Mouse (Mus musculus) myocyte (in vitro differentiated cells): Measurements from ENCODE around the gene Pisd.

Source experiments
- CEBPB ChIP-seq: IDR thresholded peaks from 2 replicates; pipeline ENCODE4 v1.6.1; 2011; ENCODE audit warnings: mild to moderate bottlenecking, moderate library complexity; ENCODE audit not compliant: poor library complexity, insufficient read depth, severe bottlenecking
- MAX ChIP-seq: IDR thresholded peaks from one replicate; pipeline ENCODE4 v1.6.1; 2011; ENCODE audit warnings: low read depth, mild to moderate bottlenecking, control low read depth
- MYOD1 ChIP-seq, 3 experiments: IDR thresholded peaks; one replicate each; pipeline ENCODE4 v1.6.1; 2011; ENCODE audit warnings: control low read depth in 2 of 3, low read depth in 2 of 3, mild to moderate bottlenecking in 2 of 3, moderate library complexity in 1 of 3; ENCODE audit not compliant: insufficient read length in 2 of 3, control insufficient read depth in 1 of 3
- POLR2A ChIP-seq: IDR thresholded peaks from one replicate; pipeline ENCODE4 v1.6.1; 2011; ENCODE audit warnings: low read depth, mild to moderate bottlenecking, control low read depth, moderate library complexity; ENCODE audit not compliant: insufficient read length
- POLR2AphosphoS2 ChIP-seq: IDR thresholded peaks from one replicate; pipeline ENCODE4 v1.6.1; 2011; ENCODE audit warnings: low read depth, control low read depth; ENCODE audit not compliant: insufficient read length
- REST ChIP-seq: IDR thresholded peaks from one replicate; pipeline ENCODE4 v1.6.1; 2011; ENCODE audit warnings: mild to moderate bottlenecking, control low read depth, moderate library complexity; ENCODE audit not compliant: insufficient read depth, insufficient read length
- TCF12 ChIP-seq: IDR thresholded peaks from one replicate; pipeline ENCODE4 v1.6.1; 2011; ENCODE audit warnings: mild to moderate bottlenecking, control low read depth; ENCODE audit not compliant: poor library complexity, insufficient read depth, severe bottlenecking
- USF1 ChIP-seq: IDR thresholded peaks from one replicate; pipeline ENCODE4 v1.6.1; 2011; ENCODE audit warnings: low read depth, mild to moderate bottlenecking, control low read depth, moderate library complexity

- TF ChIP-seq POLR2A (no peak), CEBPB (no peak), USF1 (no peak), MYOD1 (IDR thresholded peaks at IDR 0.05; ENCODE audit: control insufficient read depth in 1 of 3, insufficient read length in 2 of 3, low read depth in 2 of 3) (no peak), TCF12 (no peak), REST (no peak), POLR2AphosphoS2 (no peak), MAX (no peak)
These were observed 17.6 kb downstream of the Pisd start for GRCm38 (mm10) chr5:32767636-32768373.
